Mouse (Mus musculus): ENCODE results near the gene Mgat4e. TPM values are rescaled to one million over a fixed set of nuclear protein-coding genes. Genes with fewer than 3 reads are reported as not detected.

Mgat4e gene
- total RNA-seq, 1 experiment from 2014 or later = not detected

GRCm38 (mm10) chr1:134516491-134517198 is 32.8 kb downstream of the Mgat4e start:
- ATAC-seq (replicated peaks; ENCODE audit: low read depth, poor library complexity, severe bottlenecking) = no peak

- ATAC-seq (replicated peaks; ENCODE audit: low read depth, poor library complexity, severe bottlenecking) = no peak
These were observed 33.6 kb downstream of the Mgat4e start for GRCm38 (mm10) chr1:134515891-134516290.

GRCm38 (mm10) chr1:134513876-134514590 is 35.4 kb downstream of the Mgat4e start:
- no peak for ATAC-seq (replicated peaks; ENCODE audit: low read depth, poor library complexity, severe bottlenecking)

GRCm38 (mm10) chr1:134513312-134513860 is 36.1 kb downstream of the Mgat4e start:
- ATAC-seq (replicated peaks; ENCODE audit: low read depth, poor library complexity, severe bottlenecking) = peak; percentile 66

- ATAC-seq (replicated peaks; ENCODE audit: low read depth, poor library complexity, severe bottlenecking) = no peak
These were observed 36.9 kb downstream of the Mgat4e start for GRCm38 (mm10) chr1:134512584-134512983.

GRCm38 (mm10) chr1:134512183-134512582 is 37.3 kb downstream of the Mgat4e start:
- no peak for ATAC-seq (replicated peaks; ENCODE audit: low read depth, poor library complexity, severe bottlenecking)

GRCm38 (mm10) chr1:134510018-134510417 is 39.5 kb downstream of the Mgat4e start:
- peak; percentile 50; the same call in 1 of the 2 replicates for ATAC-seq (replicated peaks; ENCODE audit: low read depth, poor library complexity, severe bottlenecking)

GRCm38 (mm10) chr1:134506201-134506600 is 43.3 kb downstream of the Mgat4e start:
- no peak for ATAC-seq (replicated peaks; ENCODE audit: low read depth, poor library complexity, severe bottlenecking)

GRCm38 (mm10) chr1:134500916-134501315 is 48.6 kb downstream of the Mgat4e start:
- ATAC-seq (replicated peaks; ENCODE audit: low read depth, poor library complexity, severe bottlenecking) = no peak

- no peak for ATAC-seq (replicated peaks; ENCODE audit: low read depth, poor library complexity, severe bottlenecking)
These were observed 53.5 kb downstream of the Mgat4e start for GRCm38 (mm10) chr1:134495991-134496390.

- no peak for ATAC-seq (replicated peaks; ENCODE audit: low read depth, poor library complexity, severe bottlenecking)
These were observed 54.3 kb downstream of the Mgat4e start for GRCm38 (mm10) chr1:134495216-134495539.

GRCm38 (mm10) chr1:134494428-134495215 is 54.9 kb downstream of the Mgat4e start, which contains the start of gene Rabif:
TSS of gene Rabif (plus strand) at chr1:134494648.
- ATAC-seq (replicated peaks; ENCODE audit: low read depth, poor library complexity, severe bottlenecking) = peak; percentile 95

GRCm38 (mm10) chr1:134493956-134494355 is 55.5 kb downstream of the Mgat4e start:
- ATAC-seq (replicated peaks; ENCODE audit: low read depth, poor library complexity, severe bottlenecking) = 0 out of 2 replicates have a peak, but pooled peaks have one; percentile 10

GRCm38 (mm10) chr1:134493496-134493895 is 56.0 kb downstream of the Mgat4e start:
- ATAC-seq (replicated peaks; ENCODE audit: low read depth, poor library complexity, severe bottlenecking) = no peak

- no peak for ATAC-seq (replicated peaks; ENCODE audit: low read depth, poor library complexity, severe bottlenecking)
These were observed 57.2 kb downstream of the Mgat4e start for GRCm38 (mm10) chr1:134492276-134492675.

Other genes with a start within 250 kb of the Mgat4e start
- 5.1 and 5.3 TPM in 2 replicates for gene Ppfia4, start 216.8 kb downstream of the Mgat4e start, total RNA-seq (2017)
- gene Tmem183a, start 187.7 kb downstream of the Mgat4e start, total RNA-seq (2017) = 44.0 and 51.2 TPM in 2 replicates
- not detected in 2 replicates for gene 4933406M09Rik, start 163.7 kb downstream of the Mgat4e start, total RNA-seq (2017)
- 22.5 and 23.4 TPM in 2 replicates for gene Cyb5r1, start 144.1 kb downstream of the Mgat4e start, total RNA-seq (2017)
- 29.5 and 36.4 TPM in 2 replicates for gene Adipor1, start 134.3 kb downstream of the Mgat4e start, total RNA-seq (2017)
- 21.8 and 28.1 TPM in 2 replicates for gene Klhl12, start 94.2 kb downstream of the Mgat4e start, total RNA-seq (2017)
- gene Rabif, start 55.0 kb downstream of the Mgat4e start, total RNA-seq (2017) = 15.2 and 18.3 TPM in 2 replicates
- 32.7 and 35.6 TPM in 2 replicates for gene Kdm5b, start 10.5 kb upstream of the Mgat4e start, total RNA-seq (2017)
- gene Syt2, start 97.0 kb upstream of the Mgat4e start, total RNA-seq (2017) = 0.05 TPM in 1 of 2 replicates, not detected in the other